Mouse (Mus musculus) cerebellum, adult (tissue): ENCODE measurements around the gene Sgce.

Experiments
- ATAC-seq: cut with Nextera tagmentation; 2 replicates; pipeline ENCODE4 v1.9.2; 2017; ENCODE audit warnings: mild to moderate bottlenecking, moderate library complexity, mixed read lengths; ENCODE audit not compliant: insufficient number of reproducible peaks, low FRiP score, low TSS enrichment

Sgce gene

GRCm38 (mm10) chr6:4723998-4724757 lies 22.8 kb downstream of the Sgce start:
- no peak for ATAC-seq

GRCm38 (mm10) chr6:4722739-4723138 lies 24.3 kb downstream of the Sgce start:
- no peak for ATAC-seq

- no peak for ATAC-seq
Measured at GRCm38 (mm10) chr6:4722142-4722541, 24.9 kb downstream of the Sgce start.

- no peak for ATAC-seq
Measured at GRCm38 (mm10) chr6:4717344-4717743, 29.7 kb downstream of the Sgce start.

GRCm38 (mm10) chr6:4716171-4716570 lies 30.8 kb downstream of the Sgce start:
- ATAC-seq: no peak

GRCm38 (mm10) chr6:4708971-4709370 lies 38.0 kb downstream of the Sgce start:
- ATAC-seq: no peak

GRCm38 (mm10) chr6:4706415-4706814 lies 40.6 kb downstream of the Sgce start:
- no peak for ATAC-seq

- ATAC-seq: no peak
Measured at GRCm38 (mm10) chr6:4703908-4704307, 43.1 kb downstream of the Sgce start.

- no peak for ATAC-seq
Measured at GRCm38 (mm10) chr6:4701641-4702040, 45.4 kb downstream of the Sgce start.

- ATAC-seq: no peak
Measured at GRCm38 (mm10) chr6:4695778-4696177, 51.2 kb downstream of the Sgce start.

- ATAC-seq: no peak
Measured at GRCm38 (mm10) chr6:4694672-4695231, 52.3 kb downstream of the Sgce start.

- no peak for ATAC-seq
Measured at GRCm38 (mm10) chr6:4693544-4693943, 53.5 kb downstream of the Sgce start.

GRCm38 (mm10) chr6:4690438-4690837 lies 56.6 kb downstream of the Sgce start:
- no peak for ATAC-seq

- ATAC-seq: no peak
Measured at GRCm38 (mm10) chr6:4684706-4685340, 62.2 kb downstream of the Sgce start.

- ATAC-seq: no peak
Measured at GRCm38 (mm10) chr6:4680576-4680975, 66.4 kb downstream of the Sgce start.

- no peak for ATAC-seq
Measured at GRCm38 (mm10) chr6:4679981-4680380, 67.0 kb downstream of the Sgce start.

- ATAC-seq: no peak
Measured at GRCm38 (mm10) chr6:4677356-4677761, 69.6 kb downstream of the Sgce start.

- ATAC-seq: no peak
Measured at GRCm38 (mm10) chr6:4665154-4665553, 81.9 kb downstream of the Sgce start.

GRCm38 (mm10) chr6:4664313-4664712 lies 82.7 kb downstream of the Sgce start:
- ATAC-seq: no peak

GRCm38 (mm10) chr6:4663516-4663915 lies 83.5 kb downstream of the Sgce start:
- ATAC-seq: no peak

- no peak for ATAC-seq
Measured at GRCm38 (mm10) chr6:4658861-4659260, 88.1 kb downstream of the Sgce start.

GRCm38 (mm10) chr6:4655924-4656323 lies 91.1 kb downstream of the Sgce start:
- no peak for ATAC-seq
